Mouse (Mus musculus) megakaryocyte, embryonic 14.5 days (primary cell): ENCODE data around the gene Fgfr2. TPM values are rescaled to one million over a fixed set of nuclear protein-coding genes. Genes with fewer than 3 reads are reported as not detected.

Experiments
- H3K27me3 ChIP-seq: replicated peaks from 2 replicates; pipeline ENCODE3; 2012; ENCODE audit warnings: inconsistent platforms
- H3K36me3 ChIP-seq: replicated peaks from 2 replicates; pipeline ENCODE3; 2012; ENCODE audit warnings: low read length, inconsistent platforms, mixed read lengths
- H3K4me1 ChIP-seq: 2 replicates; pipeline ENCODE4 v1.6.1; 2012; ENCODE audit warnings: inconsistent platforms
- H3K4me3 ChIP-seq: replicated peaks from 2 replicates; pipeline ENCODE3; 2012; ENCODE audit warnings: moderate library complexity, mild to moderate bottlenecking, inconsistent platforms
- H3K9me3 ChIP-seq: 2 replicates; pipeline ENCODE4 v1.6.1; 2012; ENCODE audit warnings: inconsistent platforms
- FLI1 ChIP-seq: IDR thresholded peaks from 2 replicates; pipeline ENCODE4 v1.6.1; 2012; ENCODE audit warnings: low read length, inconsistent platforms, mixed read lengths
- GATA1 ChIP-seq: IDR thresholded peaks from 3 replicates; pipeline ENCODE4 v1.6.1; 2012; ENCODE audit warnings: mixed read lengths, low read length, inconsistent platforms, borderline replicate concordance
- polyA plus RNA-seq: library from polyadenylated mRNA; stranded (reverse); fragments of >175 nt; gene quantifications from 2 replicates; pipeline ENCODE4 v1.2.3, GENCODE M21; 2012; ENCODE audit warnings: low replicate concordance; ENCODE audit not compliant: insufficient read depth

Gene Fgfr2
- polyA plus RNA-seq, 1 experiment, result 0.45 TPM

- no peaks in the 10 kb centered on the region for H3K36me3 ChIP-seq
- no peak for TF ChIP-seq GATA1
- TF ChIP-seq FLI1, result no peak
- H3K9me3 ChIP-seq, result peaks cover 22% of the 10 kb centered on the region
- no peaks in the 10 kb centered on the region for H3K4me1 ChIP-seq
- no peak overlapping the region for H3K4me3 ChIP-seq
- H3K27me3 ChIP-seq, result peaks cover 65% of the 10 kb centered on the region
Measured at GRCm38 (mm10) chr7:132439916-132440315, 683.2 kb downstream of the Fgfr2 start.

GRCm38 (mm10) chr7:132438060-132438459, 685.1 kb downstream of the Fgfr2 start:
- peaks cover 76% of the 10 kb centered on the region for H3K27me3 ChIP-seq
- peaks cover 22% of the 10 kb centered on the region for H3K9me3 ChIP-seq

GRCm38 (mm10) chr7:132437431-132437830, 685.7 kb downstream of the Fgfr2 start:
- Histone ChIP-seq H3K36me3 (no peaks in the 10 kb centered on the region), H3K27me3 (peaks cover 82% of the 10 kb centered on the region), H3K4me1 (no peaks in the 10 kb centered on the region), H3K9me3 (peaks cover 22% of the 10 kb centered on the region), H3K4me3 (no peak overlapping the region)
- TF ChIP-seq GATA1 (no peak), FLI1 (no peak)

More at GRCm38 (mm10) chr7:132438060-132438459, 685.1 kb downstream of the Fgfr2 start:
- Histone ChIP-seq H3K4me3 (no peak overlapping the region), H3K36me3 (no peaks in the 10 kb centered on the region), H3K4me1 (no peaks in the 10 kb centered on the region)
- TF ChIP-seq FLI1 (no peak), GATA1 (no peak)

DNA sequence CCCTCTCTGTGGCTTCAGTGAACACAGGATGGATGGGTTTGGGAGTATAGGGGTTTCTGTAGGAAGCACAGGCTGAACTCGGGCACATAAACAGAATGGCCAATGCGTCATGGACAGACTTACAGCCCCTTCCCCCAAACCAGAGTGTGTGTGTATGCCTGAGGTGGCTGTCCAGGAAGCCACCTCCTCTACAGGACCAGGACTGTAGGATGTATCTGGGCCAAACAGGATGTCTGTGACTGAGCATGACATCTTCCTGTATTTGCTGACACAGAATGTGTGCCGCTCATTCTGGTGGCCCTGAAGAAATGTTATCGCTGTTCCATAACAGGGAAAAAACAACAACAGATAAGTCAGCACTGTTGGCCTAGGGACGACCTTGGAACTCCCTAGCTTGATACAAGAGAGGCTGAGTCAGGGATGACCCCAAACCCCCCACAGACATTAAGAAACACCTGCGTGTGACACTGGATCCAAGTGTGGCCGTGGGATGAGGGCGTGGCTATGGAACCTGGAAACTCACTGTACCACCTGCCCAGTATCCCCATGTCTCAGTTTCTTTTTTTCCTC, 687.6 kb downstream of the Fgfr2 start:
- no peaks in the 10 kb centered on the region for H3K4me1 ChIP-seq
- H3K27me3 ChIP-seq, result peaks cover 80% of the 10 kb centered on the region
- TF ChIP-seq FLI1 (no peak), GATA1 (no peak)
- H3K36me3 ChIP-seq, result no peaks in the 10 kb centered on the region
- H3K4me3 ChIP-seq, result no peak overlapping the region
- peaks cover 15% of the 10 kb centered on the region for H3K9me3 ChIP-seq

DNA sequence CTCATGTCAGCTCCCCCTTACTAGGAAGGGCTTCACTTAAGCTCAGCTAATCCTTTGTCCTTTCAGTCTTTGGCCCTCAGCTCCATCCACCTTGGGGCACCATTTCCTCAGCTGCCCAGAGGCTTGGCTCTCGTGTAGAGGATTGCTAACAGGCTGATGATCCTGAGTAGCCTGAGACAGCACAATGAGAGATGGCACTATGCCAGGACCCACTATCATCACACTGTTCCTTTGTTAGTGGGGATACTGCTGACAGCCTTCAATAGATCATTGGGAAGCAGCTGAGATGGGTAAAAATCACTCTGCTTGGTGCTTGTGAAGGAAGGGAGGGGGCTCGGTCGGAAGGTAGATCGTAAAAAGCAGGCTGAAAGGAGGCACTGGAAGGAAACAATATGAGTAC, 693.8 kb downstream of the Fgfr2 start:
- Histone ChIP-seq H3K4me3 (no peak overlapping the region), H3K27me3 (peaks cover 80% of the 10 kb centered on the region)
- TF ChIP-seq FLI1 (no peak), GATA1 (no peak)

DNA sequence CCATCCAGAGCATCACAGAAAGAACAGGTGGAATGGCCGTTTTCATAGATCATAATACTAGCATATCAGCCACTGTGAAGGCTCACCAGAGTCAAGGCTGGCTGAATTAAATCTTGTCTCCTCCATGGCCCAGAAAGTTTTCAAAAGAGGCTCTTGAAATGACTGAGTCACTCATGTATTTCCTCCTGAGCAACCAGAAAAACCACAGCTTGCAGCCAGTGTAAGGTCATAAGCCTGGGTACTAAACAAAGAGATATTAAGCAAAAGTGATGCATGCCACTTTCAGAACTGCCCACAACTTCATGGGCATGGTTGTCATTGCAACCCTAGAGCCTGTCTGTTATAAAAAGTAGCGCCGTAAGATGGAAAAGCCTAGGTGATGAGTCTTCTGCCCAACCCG, 694.8 kb downstream of the Fgfr2 start:
- TF ChIP-seq FLI1, result no peak
- Histone ChIP-seq H3K4me1 (peaks cover 24% of the 10 kb centered on the region), H3K36me3 (no peaks in the 10 kb centered on the region), H3K4me3 (no peak overlapping the region), H3K27me3 (peaks cover 73% of the 10 kb centered on the region), H3K9me3 (peaks cover 12% of the 10 kb centered on the region; the same call in 1 of the 2 replicates)

More for the DNA sequence above, 693.8 kb downstream of the Fgfr2 start:
- H3K9me3 ChIP-seq, result peaks cover 12% of the 10 kb centered on the region; the same call in 1 of the 2 replicates
- peaks cover 17% of the 10 kb centered on the region for H3K4me1 ChIP-seq
- no peaks in the 10 kb centered on the region for H3K36me3 ChIP-seq

DNA sequence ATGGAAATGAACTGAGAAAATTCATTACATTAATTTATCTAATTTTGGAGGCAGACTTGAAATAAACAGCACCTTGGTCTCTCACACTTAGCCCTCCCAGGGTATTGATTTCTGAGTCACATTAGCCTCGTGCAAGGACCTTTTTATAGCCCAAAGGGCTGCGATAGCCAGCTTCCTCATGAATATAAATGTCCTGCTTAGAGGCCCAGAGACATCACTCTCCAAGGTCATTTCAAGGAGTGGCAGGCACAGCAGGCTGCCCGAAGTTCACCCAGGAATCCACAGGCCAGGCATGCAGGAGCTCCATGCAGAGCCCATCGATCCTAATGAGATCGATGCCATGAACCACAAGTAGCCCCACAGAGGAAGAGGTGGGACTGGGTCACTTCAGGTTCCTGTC, 697.1 kb downstream of the Fgfr2 start:
- Histone ChIP-seq H3K4me1 (peaks cover 24% of the 10 kb centered on the region), H3K36me3 (no peaks in the 10 kb centered on the region), H3K27me3 (peaks cover 72% of the 10 kb centered on the region), H3K4me3 (no peak overlapping the region), H3K9me3 (peaks cover 18% of the 10 kb centered on the region)
- no peak for TF ChIP-seq FLI1
- TF ChIP-seq GATA1, result no peak

GRCm38 (mm10) chr7:132425364-132425999, 697.7 kb downstream of the Fgfr2 start:
- Histone ChIP-seq H3K9me3 (peaks cover 15% of the 10 kb centered on the region), H3K27me3 (peaks cover 71% of the 10 kb centered on the region), H3K4me3 (no peak overlapping the region), H3K36me3 (no peaks in the 10 kb centered on the region), H3K4me1 (peaks cover 24% of the 10 kb centered on the region)
- TF ChIP-seq FLI1, result no peak
- no peak for TF ChIP-seq GATA1

GRCm38 (mm10) chr7:132423570-132423969, 699.6 kb downstream of the Fgfr2 start:
- Histone ChIP-seq H3K27me3 (peaks cover 71% of the 10 kb centered on the region), H3K9me3 (peaks cover 17% of the 10 kb centered on the region), H3K4me1 (peaks cover 24% of the 10 kb centered on the region), H3K36me3 (no peaks in the 10 kb centered on the region), H3K4me3 (no peak overlapping the region)
- TF ChIP-seq FLI1, result no peak
- TF ChIP-seq GATA1, result no peak

GRCm38 (mm10) chr7:132419378-132420255, 703.5 kb downstream of the Fgfr2 start:
- no peak for TF ChIP-seq GATA1
- TF ChIP-seq FLI1, result no peak
- Histone ChIP-seq H3K4me1 (peaks cover 6% of the 10 kb centered on the region), H3K27me3 (peaks cover 72% of the 10 kb centered on the region), H3K4me3 (no peak overlapping the region), H3K36me3 (no peaks in the 10 kb centered on the region), H3K9me3 (peaks cover 22% of the 10 kb centered on the region)
